Mouse (Mus musculus): ENCODE measurements at regions not wholly inside any gene's neighbourhood (a gene's known extent, or its start where the extent isn't known, plus 50 kb on each side); places are given as distances from the start of the nearest gene placed in this dataset.

- DNase-seq (ENCODE audit: low spot score): no peak
Measured at GRCm38 (mm10) chr15:68811041-68811440, 2310.3 kb upstream of the Lrrc6 start.

GRCm38 (mm10) chr15:68810593-68810992 is 2309.9 kb upstream of the Lrrc6 start:
- DNase-seq (ENCODE audit: low spot score): no peak

- no peak for DNase-seq (ENCODE audit: low spot score)
Measured at GRCm38 (mm10) chr15:68808175-68808574, 2307.5 kb upstream of the Lrrc6 start.

GRCm38 (mm10) chr15:68804254-68804653 is 2303.5 kb upstream of the Lrrc6 start:
- DNase-seq (ENCODE audit: low spot score): no peak

GRCm38 (mm10) chr15:68801763-68802162 is 2301.1 kb upstream of the Lrrc6 start:
- no peak for DNase-seq (ENCODE audit: low spot score)

GRCm38 (mm10) chr15:68797406-68797805 is 2296.7 kb upstream of the Lrrc6 start:
- no peak for DNase-seq (ENCODE audit: low spot score)

- DNase-seq (ENCODE audit: low spot score): no peak
Measured at GRCm38 (mm10) chr15:68795239-68795960, 2294.7 kb upstream of the Lrrc6 start.

GRCm38 (mm10) chr15:68759948-68760347 is 2259.2 kb upstream of the Lrrc6 start:
- DNase-seq (ENCODE audit: low spot score): no peak

- DNase-seq (ENCODE audit: low spot score): no peak
Measured at GRCm38 (mm10) chr15:68755255-68755654, 2254.5 kb upstream of the Lrrc6 start.

- no peak for DNase-seq (ENCODE audit: low spot score)
Measured at GRCm38 (mm10) chr15:68754834-68755233, 2254.1 kb upstream of the Lrrc6 start.

GRCm38 (mm10) chr15:68739344-68739743 is 2238.6 kb upstream of the Lrrc6 start:
- no peak for DNase-seq (ENCODE audit: low spot score)

GRCm38 (mm10) chr15:68721250-68721649 is 2220.5 kb upstream of the Lrrc6 start:
- DNase-seq (ENCODE audit: low spot score): no peak

- DNase-seq (ENCODE audit: low spot score): no peak
Measured at GRCm38 (mm10) chr15:68719486-68719885, 2218.8 kb upstream of the Lrrc6 start.

- DNase-seq (ENCODE audit: low spot score): no peak
Measured at GRCm38 (mm10) chr15:68714337-68714736, 2213.6 kb upstream of the Lrrc6 start.

- no peak for DNase-seq (ENCODE audit: low spot score)
Measured at GRCm38 (mm10) chr15:68707306-68707705, 2206.6 kb upstream of the Lrrc6 start.

- DNase-seq (ENCODE audit: low spot score): no peak
Measured at GRCm38 (mm10) chr15:68695041-68695650, 2194.4 kb upstream of the Lrrc6 start.

GRCm38 (mm10) chr15:68667462-68667861 is 2166.8 kb upstream of the Lrrc6 start:
- no peak for DNase-seq (ENCODE audit: low spot score)

- DNase-seq (ENCODE audit: low spot score): no peak
Measured at GRCm38 (mm10) chr15:68665331-68665730, 2164.6 kb upstream of the Lrrc6 start.

GRCm38 (mm10) chr15:68656722-68657121 is 2156.0 kb upstream of the Lrrc6 start:
- DNase-seq (ENCODE audit: low spot score): no peak

GRCm38 (mm10) chr15:68655046-68655445 is 2154.3 kb upstream of the Lrrc6 start:
- no peak for DNase-seq (ENCODE audit: low spot score)

GRCm38 (mm10) chr15:68650609-68651008 is 2149.9 kb upstream of the Lrrc6 start:
- no peak for DNase-seq (ENCODE audit: low spot score)

- DNase-seq (ENCODE audit: low spot score): no peak
Measured at GRCm38 (mm10) chr15:68650033-68650432, 2149.3 kb upstream of the Lrrc6 start.

GRCm38 (mm10) chr15:68646865-68647264 is 2146.2 kb upstream of the Lrrc6 start:
- no peak for DNase-seq (ENCODE audit: low spot score)

- no peak for DNase-seq (ENCODE audit: low spot score)
Measured at GRCm38 (mm10) chr15:68644862-68645261, 2144.2 kb upstream of the Lrrc6 start.

All from testis, postnatal 10 days (tissue).